Mouse (Mus musculus) kidney, adult 2 months (tissue): ENCODE results near the gene Zfp78. TPM values are rescaled to one million over a fixed set of nuclear protein-coding genes. Genes with fewer than 3 reads are reported as not detected.

ENCODE experiments used
- DNase-seq: peaks from one replicate; pipeline ENCODE4 v3.0.0; 2021
- H3K27ac ChIP-seq: fragments of 200-500 bp; 2 replicates; pipeline ENCODE4 v1.5.1; 2012; ENCODE audit warnings: low read depth, low read length, control low read depth, inconsistent platforms; ENCODE audit not compliant: insufficient read depth
- H3K27me3 ChIP-seq: fragments of 200-500 bp; replicated peaks from 2 replicates; pipeline ENCODE4 v1.6.1; 2012; ENCODE audit warnings: mild to moderate bottlenecking, moderate library complexity, low read length, inconsistent platforms; ENCODE audit not compliant: control insufficient read depth, insufficient read depth
- H3K36me3 ChIP-seq: fragments of 200-500 bp; 2 replicates; pipeline ENCODE4 v1.6.1; 2012; ENCODE audit warnings: mild to moderate bottlenecking, moderate library complexity, low read length, inconsistent platforms; ENCODE audit not compliant: control insufficient read depth, insufficient read depth
- H3K4me1 ChIP-seq: fragments of 200-500 bp; 2 replicates; pipeline ENCODE4 v1.6.1; 2011; ENCODE audit warnings: low read length; ENCODE audit not compliant: control insufficient read depth, insufficient read depth
- H3K4me3 ChIP-seq: fragments of 200-500 bp; 2 replicates; pipeline ENCODE4 v1.5.1; 2011; ENCODE audit warnings: mild to moderate bottlenecking, low read depth, low read length, control low read depth; ENCODE audit not compliant: insufficient read depth
- CTCF ChIP-seq: fragments of 200-500 bp; conservative IDR thresholded peaks from 2 replicates; pipeline ENCODE4 v1.5.1; 2011; ENCODE audit warnings: low read depth, mild to moderate bottlenecking, control low read depth, low read length, moderate library complexity, mixed read lengths; ENCODE audit not compliant: insufficient read depth, insufficient read length
- POLR2A ChIP-seq: fragments of 200-500 bp; IDR thresholded peaks from one replicate; pipeline ENCODE4 v1.6.1; 2011; ENCODE audit warnings: low read depth, low read length, control low read depth
- WGBS: fragments of 180-500 bp; shearing (Covaris S2); methylation state at CpG from one replicate; pipeline ENCODE4 v1.1.7; 2018; 5-methylcytosine and 5-hydroxymethylcytosine counted together
- polyA plus RNA-seq: library from polyadenylated mRNA; depleted of rRNA; stranded (reverse); fragments of >200 nt; gene quantifications from 2 replicates; pipeline ENCODE4 v1.2.3, GENCODE M21; 2012; rRNA removed

Zfp78 gene
- 0.45 and 0.46 TPM in 2 replicates for polyA plus RNA-seq

- Histone ChIP-seq H3K4me3 (peak within 1 kb of the TSS; percentile 79), H3K36me3 (no peaks in the 10 kb centered on the region), H3K4me1 (peaks cover 6% of the 10 kb centered on the region), H3K27me3 (no peaks in the 10 kb centered on the region), H3K27ac (peak within 1 kb of the TSS; percentile 77)
- peak; percentile 92 for DNase-seq
- TF ChIP-seq POLR2A (peak; percentile 15), CTCF (no peak)
- under 1% methylated on average over 23 of the region's 23 CpGs for WGBS
These were observed at the start of gene Zfp78 for GRCm38 (mm10) chr7:6363047-6363488. Gene Zfp78 (plus strand): TSS chr7:6363280.

GRCm38 (mm10) chr7:6330458-6331232 lies 32.4 kb upstream of the Zfp78 start:
- TF ChIP-seq POLR2A = no peak
- TF ChIP-seq CTCF = no peak
- DNase-seq = no peak
- Histone ChIP-seq H3K36me3 (no peaks in the 10 kb centered on the region), H3K27ac (no peak overlapping the region), H3K27me3 (no peaks in the 10 kb centered on the region), H3K4me1 (no peaks in the 10 kb centered on the region), H3K4me3 (peak overlapping the region; percentile 66)
- 16% methylated on average over 23 of the region's 23 CpGs for WGBS

DNA sequence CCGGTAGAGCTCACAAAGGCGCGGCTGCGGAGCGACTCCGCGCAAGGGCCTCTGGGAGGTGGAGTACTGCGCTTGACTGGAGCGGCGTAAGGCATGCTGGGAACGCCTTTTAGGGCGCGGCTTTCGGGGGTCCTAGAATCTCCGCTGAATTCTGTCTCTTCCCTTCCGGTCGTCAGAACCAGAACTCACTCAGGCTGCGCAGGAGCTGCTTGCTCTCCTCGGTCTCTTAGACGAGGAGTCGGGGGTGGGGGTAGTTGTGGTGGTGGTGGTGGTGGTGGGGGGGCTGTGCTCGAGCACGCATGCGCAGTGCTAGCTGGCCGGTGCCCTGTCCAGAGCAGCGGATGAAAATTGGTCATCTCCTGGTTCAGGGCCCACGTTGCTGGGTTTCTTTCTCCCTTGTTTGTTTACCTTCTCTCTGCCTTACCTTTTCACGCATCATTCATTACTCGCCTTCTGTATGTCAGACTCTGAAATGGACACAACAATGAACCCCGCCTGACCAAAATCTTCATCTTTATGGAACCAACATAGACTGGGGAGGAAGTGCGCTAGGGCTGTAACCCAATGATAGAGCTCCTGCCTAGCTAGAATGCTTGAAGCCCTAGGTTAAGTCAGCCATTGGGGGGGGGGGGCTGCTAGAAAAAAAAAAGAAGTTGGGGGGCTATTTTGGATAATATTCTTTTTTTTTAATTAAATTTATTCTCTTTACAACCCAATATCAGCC lies 31.7 kb upstream of the Zfp78 start, which contains the start of gene Zfp583:
TSS of gene Zfp583 (minus strand) at position 53 of the 724 bp plus-strand sequence.
- Histone ChIP-seq H3K27me3 (no peaks in the 10 kb centered on the region), H3K27ac (no peak within 1 kb of the TSS), H3K4me3 (peak within 1 kb of the TSS; percentile 66), H3K4me1 (no peaks in the 10 kb centered on the region), H3K36me3 (no peaks in the 10 kb centered on the region)
- peak; percentile 85 for DNase-seq
- WGBS = 6% methylated on average over 31 of the region's 31 CpGs
- TF ChIP-seq POLR2A (no peak), CTCF (no peak)

- Histone ChIP-seq H3K36me3 (no peaks in the 10 kb centered on the region), H3K4me1 (no peaks in the 10 kb centered on the region), H3K27me3 (no peaks in the 10 kb centered on the region), H3K27ac (no peak overlapping the region), H3K4me3 (no peak overlapping the region)
- TF ChIP-seq POLR2A = no peak
- no peak for TF ChIP-seq CTCF
- DNase-seq = no peak
- WGBS = 80% methylated on average over 5 of the region's 5 CpGs
These were observed 23.2 kb upstream of the Zfp78 start for GRCm38 (mm10) chr7:6339865-6340264.

- no peaks in the 10 kb centered on the region for H3K27me3 ChIP-seq
These were observed 19.5 kb upstream of the Zfp78 start, which contains the start of gene Gm3854 for GRCm38 (mm10) chr7:6343501-6344071. Gene Gm3854 (plus strand): TSS chr7:6343759.

GRCm38 (mm10) chr7:6344124-6344523 lies 19.0 kb upstream of the Zfp78 start:
- TF ChIP-seq POLR2A (no peak), CTCF (no peak)
- WGBS = 32% methylated on average over 10 of the region's 10 CpGs
- no peak overlapping the region for H3K27ac ChIP-seq
- H3K4me3 ChIP-seq = peak overlapping the region; percentile 71
- H3K27me3 ChIP-seq = no peaks in the 10 kb centered on the region
- H3K36me3 ChIP-seq = no peaks in the 10 kb centered on the region
- H3K4me1 ChIP-seq = no peaks in the 10 kb centered on the region
- DNase-seq = no peak

More at GRCm38 (mm10) chr7:6343501-6344071, 19.5 kb upstream of the Zfp78 start, which contains the start of gene Gm3854:
- Histone ChIP-seq H3K36me3 (no peaks in the 10 kb centered on the region), H3K4me3 (peak within 1 kb of the TSS; percentile 71), H3K27ac (no peak within 1 kb of the TSS), H3K4me1 (no peaks in the 10 kb centered on the region)
- WGBS = under 1% methylated on average over 26 of the region's 26 CpGs
- peak; percentile 65 for DNase-seq
- TF ChIP-seq POLR2A (no peak), CTCF (no peak)

- Histone ChIP-seq H3K36me3 (no peaks in the 10 kb centered on the region), H3K27ac (no peak overlapping the region), H3K4me3 (no peak overlapping the region), H3K4me1 (no peaks in the 10 kb centered on the region), H3K27me3 (no peaks in the 10 kb centered on the region)
- no peak for DNase-seq
- TF ChIP-seq POLR2A (no peak), CTCF (no peak)
- WGBS = 59% methylated on average over 2 of the region's 2 CpGs
These were observed 5.0 kb upstream of the Zfp78 start for GRCm38 (mm10) chr7:6358121-6358520.
